In the genomic region with DNA sequence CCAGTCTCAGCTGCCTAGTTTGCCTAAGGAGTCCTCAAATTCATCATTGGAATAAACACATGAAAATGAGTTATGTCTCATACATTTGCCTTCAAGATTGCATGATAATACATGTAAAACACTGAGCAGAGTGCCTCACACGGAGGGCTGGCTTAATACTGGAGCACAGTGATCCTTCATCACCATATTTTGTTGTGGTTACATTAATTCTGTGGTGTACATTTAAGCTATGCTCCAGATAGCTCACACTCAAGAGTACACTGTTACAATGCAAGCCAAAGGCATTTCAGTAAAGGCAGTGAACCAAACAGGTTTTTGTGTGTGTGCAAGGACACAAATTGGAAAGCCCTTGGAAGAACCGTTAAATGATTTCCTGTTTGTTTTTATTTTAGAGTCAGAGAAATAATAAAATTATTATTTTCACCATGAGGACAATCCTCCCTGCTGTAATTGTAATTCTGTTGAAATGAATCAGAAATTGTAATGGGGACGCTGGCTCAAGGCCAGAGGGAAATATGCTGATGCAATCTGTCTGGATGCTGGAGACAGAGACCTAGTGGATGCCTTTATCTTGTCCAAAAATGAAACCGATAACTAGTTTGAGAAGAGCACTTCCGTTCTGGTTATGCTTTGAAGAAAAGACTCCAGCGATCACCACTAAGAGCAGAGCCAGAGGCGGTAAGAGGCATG, we compare ENCODE assay signal across 8 mouse cellular contexts.
DNase-seq lines count a peak whose midpoint lies in the region; ATAC-seq and TF ChIP-seq lines count a peak whose summit lies in the region.

No protein-coding gene starts in this region.

- no peaks in the 10 kb centered on the region for H3K36me3 ChIP-seq in midbrain, embryonic 14.5 days (ENCODE audit: control insufficient read depth, insufficient read depth, low read length)
- H3K36me3 ChIP-seq in midbrain, embryonic 13.5 days, result no peaks in the 10 kb centered on the region
- H3K36me3 ChIP-seq in myocyte (ENCODE audit: control insufficient read depth, insufficient read depth), result no peaks in the 10 kb centered on the region

- peaks cover 3% of the 10 kb centered on the region; the same call in 1 of the 2 replicates for H3K4me1 ChIP-seq in midbrain, embryonic 14.5 days (ENCODE audit: control insufficient read depth, insufficient read depth, low read length)
- H3K4me1 ChIP-seq in midbrain, embryonic 13.5 days (replicated peaks), result 0 out of 2 replicates have a peak, but pooled peaks cover 7% of the 10 kb centered on the region

- 80% methylated on average over 7 of the region's 7 CpGs for WGBS in midbrain, embryonic 14.5 days
- 80% methylated on average over 7 of the region's 7 CpGs for WGBS in midbrain, embryonic 13.5 days

- peak; percentile 5 to 8 for DNase-seq in cerebellum, adult 18-20 months
- no peak for DNase-seq in cerebellum, adult 11 months
- peak; percentile 22 for DNase-seq in midbrain, embryonic 14.5 days
- peak; percentile 24 for DNase-seq in heart, postnatal 4 days
- DNase-seq in thymus, postnatal 14 days, result no peak
- no peak for DNase-seq in spleen, postnatal 14 days (ENCODE audit: low spot score in 2 of 2)

- H3K27me3 ChIP-seq in midbrain, embryonic 14.5 days (ENCODE audit: control insufficient read depth, insufficient read depth, low read length), result no peaks in the 10 kb centered on the region
- no peaks in the 10 kb centered on the region for H3K27me3 ChIP-seq in midbrain, embryonic 13.5 days
- H3K27me3 ChIP-seq in myocyte (ENCODE audit: control insufficient read depth, insufficient read depth, insufficient read length), result no peaks in the 10 kb centered on the region

- no peak for ATAC-seq in midbrain, embryonic 14.5 days (ENCODE audit: low FRiP score, low TSS enrichment)
- no peak for ATAC-seq in midbrain, embryonic 13.5 days

- no peak for TF ChIP-seq POLR2A in myocyte (IDR thresholded peaks at IDR 0.05; ENCODE audit: insufficient read length, low read depth)

- H3K79me2 ChIP-seq in myocyte (ENCODE audit: control insufficient read depth, insufficient read depth), result no peaks in the 10 kb centered on the region

- no peak overlapping the region for H3K4me3 ChIP-seq in midbrain, embryonic 14.5 days (replicated peaks; ENCODE audit: low read depth, low read length)
- no peak overlapping the region for H3K4me3 ChIP-seq in midbrain, embryonic 13.5 days (replicated peaks)
- H3K4me3 ChIP-seq in myocyte, result no peak overlapping the region

- no peak overlapping the region for H3K9ac ChIP-seq in midbrain, embryonic 14.5 days (replicated peaks; ENCODE audit: low read length)
- H3K9ac ChIP-seq in midbrain, embryonic 13.5 days (replicated peaks), result no peak overlapping the region

- no peaks in the 10 kb centered on the region for H3K9me3 ChIP-seq in midbrain, embryonic 14.5 days (ENCODE audit: control insufficient read depth, low read length)
- H3K9me3 ChIP-seq in midbrain, embryonic 13.5 days, result no peaks in the 10 kb centered on the region

- no peak overlapping the region for H3K27ac ChIP-seq in midbrain, embryonic 14.5 days (replicated peaks; ENCODE audit: low read depth, low read length)
- no peak overlapping the region; the same call in 1 of the 2 replicates for H3K27ac ChIP-seq in midbrain, embryonic 13.5 days

- no peak overlapping the region for H3K4me2 ChIP-seq in midbrain, embryonic 14.5 days (ENCODE audit: low read length)
- H3K4me2 ChIP-seq in midbrain, embryonic 13.5 days (replicated peaks), result no peak overlapping the region
- peak overlapping the region; percentile 30 for H3K4me2 ChIP-seq in myocyte (ENCODE audit: low read depth)

- no peak overlapping the region for H3ac ChIP-seq in myocyte (ENCODE audit: control insufficient read depth, insufficient read length)

TF ChIP-seq in myocyte, 11 proteins besides CTCF, POLR2A, EP300 and RAD21:
- TF ChIP-seq MAX (IDR thresholded peaks at IDR 0.05; ENCODE audit: low read depth) (no peak), MYOG (IDR thresholded peaks at IDR 0.05; ENCODE audit: control insufficient read depth in 1 of 3, insufficient read depth in 1 of 3, insufficient read length in 2 of 3, low read depth in 2 of 3) (no peak), POLR2AphosphoS2 (IDR thresholded peaks at IDR 0.05; ENCODE audit: insufficient read length, low read depth) (no peak), E2F4 (IDR thresholded peaks at IDR 0.05; ENCODE audit: insufficient read depth) (no peak), CEBPB (IDR thresholded peaks at IDR 0.05; ENCODE audit: insufficient read depth, poor library complexity, severe bottlenecking) (peak; percentile 75; the same call in 1 of the 2 replicates)

Comparison
In these comparisons a context has a peak if more than half of its experiments do, and no peak if none do; other contexts are left out.
1. DNase-seq: peak in cerebellum, adult 18-20 months (2 of 2), midbrain, embryonic 14.5 days (single experiment) and heart, postnatal 4 days (single experiment); none in cerebellum, adult 11 months (single experiment), thymus, postnatal 14 days (single experiment) and spleen, postnatal 14 days (0 of 2).